Mouse (Mus musculus): ENCODE data around the gene Trnp1. TPM values are rescaled to one million over a fixed set of nuclear protein-coding genes. Genes with fewer than 3 reads are reported as not detected.

The Trnp1 gene
- polyA plus RNA-seq, 1 experiment from 2014 or later = 4.2 TPM

GRCm38 (mm10) chr4:133479458-133480184 is 18.7 kb downstream of the Trnp1 start, which contains the start of gene Tent5b:
Gene Tent5b (plus strand): TSS chr4:133480132.
- H3K4me1 ChIP-seq = peaks cover 23% of the 10 kb centered on the region
- peak; percentile 98 for ATAC-seq (ENCODE audit: insufficient number of reproducible peaks, insufficient read depth, low FRiP score, low TSS enrichment)
- H3K9me3 ChIP-seq = no peaks in the 10 kb centered on the region
- H3K4me3 ChIP-seq = peak within 1 kb of the TSS; percentile 47
- peaks cover 33% of the 10 kb centered on the region for H3K27me3 ChIP-seq
- H3K9ac ChIP-seq = peak within 1 kb of the TSS; percentile 50
- H3K4me2 ChIP-seq (replicated peaks) = peak within 1 kb of the TSS; percentile 71
- WGBS = 3% methylated on average over 26 of the region's 29 CpGs
- H3K27ac ChIP-seq = no peak within 1 kb of the TSS
- H3K36me3 ChIP-seq = no peaks in the 10 kb centered on the region

- peaks cover 3% of the 10 kb centered on the region; the same call in 1 of the 2 replicates for H3K9me3 ChIP-seq
- H3K27ac ChIP-seq = no peak overlapping the region
- WGBS = 45% methylated on average over 2 of the region's 2 CpGs
- H3K4me1 ChIP-seq = peaks cover 6% of the 10 kb centered on the region; the same call in 1 of the 2 replicates
- no peak overlapping the region for H3K9ac ChIP-seq
- no peak overlapping the region for H3K4me3 ChIP-seq
- H3K4me2 ChIP-seq (replicated peaks) = no peak overlapping the region
- no peak for ATAC-seq (ENCODE audit: insufficient number of reproducible peaks, insufficient read depth, low FRiP score, low TSS enrichment)
- H3K27me3 ChIP-seq = peaks cover 1% of the 10 kb centered on the region; the same call in 1 of the 2 replicates
- no peaks in the 10 kb centered on the region for H3K36me3 ChIP-seq
These were observed 24.5 kb downstream of the Trnp1 start for GRCm38 (mm10) chr4:133473833-133474232.

- no peak for ATAC-seq (ENCODE audit: insufficient number of reproducible peaks, insufficient read depth, low FRiP score, low TSS enrichment)
- Histone ChIP-seq H3K4me1 (peaks cover 10% of the 10 kb centered on the region; the same call in 1 of the 2 replicates), H3K36me3 (no peaks in the 10 kb centered on the region), H3K27me3 (peaks cover 4% of the 10 kb centered on the region; the same call in 1 of the 2 replicates), H3K9me3 (peaks cover 3% of the 10 kb centered on the region; the same call in 1 of the 2 replicates), H3K9ac (no peak overlapping the region), H3K4me3 (no peak overlapping the region), H3K4me2 (replicated peaks) (no peak overlapping the region), H3K27ac (no peak overlapping the region)
- 76% methylated on average over 7 of the region's 7 CpGs for WGBS
These were observed 27.1 kb downstream of the Trnp1 start for GRCm38 (mm10) chr4:133471135-133471821.

- Histone ChIP-seq H3K9me3 (peaks cover 3% of the 10 kb centered on the region; the same call in 1 of the 2 replicates), H3K27ac (no peak overlapping the region), H3K4me2 (replicated peaks) (peak overlapping the region; percentile 95), H3K36me3 (no peaks in the 10 kb centered on the region), H3K4me1 (peaks cover 10% of the 10 kb centered on the region; the same call in 1 of the 2 replicates), H3K9ac (no peak overlapping the region), H3K27me3 (peaks cover 4% of the 10 kb centered on the region; the same call in 1 of the 2 replicates), H3K4me3 (no peak overlapping the region)
- 17% methylated on average over 12 of the region's 12 CpGs for WGBS
- no peak for ATAC-seq (ENCODE audit: insufficient number of reproducible peaks, insufficient read depth, low FRiP score, low TSS enrichment)
These were observed 29.2 kb downstream of the Trnp1 start for GRCm38 (mm10) chr4:133469122-133469521.

GRCm38 (mm10) chr4:133468080-133468479 is 30.3 kb downstream of the Trnp1 start:
- Histone ChIP-seq H3K4me1 (peaks cover 10% of the 10 kb centered on the region; the same call in 1 of the 2 replicates), H3K27ac (no peak overlapping the region), H3K4me3 (peak overlapping the region; percentile 49), H3K9ac (peak overlapping the region; percentile 37), H3K9me3 (peaks cover 3% of the 10 kb centered on the region; the same call in 1 of the 2 replicates), H3K27me3 (peaks cover 4% of the 10 kb centered on the region; the same call in 1 of the 2 replicates), H3K36me3 (no peaks in the 10 kb centered on the region), H3K4me2 (replicated peaks) (peak overlapping the region; percentile 95)
- under 1% methylated on average over 26 of the region's 27 CpGs for WGBS
- no peak for ATAC-seq (ENCODE audit: insufficient number of reproducible peaks, insufficient read depth, low FRiP score, low TSS enrichment)

GRCm38 (mm10) chr4:133463184-133463583 is 35.2 kb downstream of the Trnp1 start:
- H3K27me3 ChIP-seq = no peaks in the 10 kb centered on the region
- H3K4me1 ChIP-seq = no peaks in the 10 kb centered on the region
- H3K9ac ChIP-seq = no peak overlapping the region
- H3K27ac ChIP-seq = no peak overlapping the region
- no peaks in the 10 kb centered on the region for H3K36me3 ChIP-seq
- H3K9me3 ChIP-seq = no peaks in the 10 kb centered on the region
- 62% methylated on average over 6 of the region's 6 CpGs for WGBS
- no peak overlapping the region for H3K4me2 ChIP-seq (replicated peaks)
- no peak overlapping the region for H3K4me3 ChIP-seq
- no peak for ATAC-seq (ENCODE audit: insufficient number of reproducible peaks, insufficient read depth, low FRiP score, low TSS enrichment)

GRCm38 (mm10) chr4:133461362-133461761 is 37.0 kb downstream of the Trnp1 start:
- H3K36me3 ChIP-seq = no peaks in the 10 kb centered on the region
- no peaks in the 10 kb centered on the region for H3K27me3 ChIP-seq

GRCm38 (mm10) chr4:133460796-133461325 is 37.5 kb downstream of the Trnp1 start:
- no peaks in the 10 kb centered on the region for H3K36me3 ChIP-seq
- no peaks in the 10 kb centered on the region for H3K9me3 ChIP-seq
- H3K9ac ChIP-seq = no peak overlapping the region
- no peak overlapping the region for H3K27ac ChIP-seq
- H3K4me2 ChIP-seq (replicated peaks) = no peak overlapping the region
- no peak overlapping the region for H3K4me3 ChIP-seq
- H3K27me3 ChIP-seq = no peaks in the 10 kb centered on the region
- H3K4me1 ChIP-seq = no peaks in the 10 kb centered on the region
- WGBS = 43% methylated on average over 5 of the region's 5 CpGs
- no peak for ATAC-seq (ENCODE audit: insufficient number of reproducible peaks, insufficient read depth, low FRiP score, low TSS enrichment)

More at GRCm38 (mm10) chr4:133461362-133461761, 37.0 kb downstream of the Trnp1 start:
- Histone ChIP-seq H3K4me2 (replicated peaks) (no peak overlapping the region), H3K27ac (no peak overlapping the region), H3K4me1 (no peaks in the 10 kb centered on the region), H3K4me3 (no peak overlapping the region), H3K9ac (no peak overlapping the region), H3K9me3 (no peaks in the 10 kb centered on the region)
- ATAC-seq (ENCODE audit: insufficient number of reproducible peaks, insufficient read depth, low FRiP score, low TSS enrichment) = no peak
- WGBS = 76% methylated on average over 4 of the region's 4 CpGs

GRCm38 (mm10) chr4:133460006-133460405 is 38.3 kb downstream of the Trnp1 start:
- 59% methylated on average over 1 of the region's 1 CpGs for WGBS
- no peaks in the 10 kb centered on the region for H3K4me1 ChIP-seq
- no peak overlapping the region for H3K4me2 ChIP-seq (replicated peaks)
- no peak overlapping the region for H3K4me3 ChIP-seq
- no peaks in the 10 kb centered on the region for H3K27me3 ChIP-seq
- no peaks in the 10 kb centered on the region for H3K36me3 ChIP-seq
- H3K9me3 ChIP-seq = no peaks in the 10 kb centered on the region
- H3K27ac ChIP-seq = no peak overlapping the region
- H3K9ac ChIP-seq = no peak overlapping the region
- no peak for ATAC-seq (ENCODE audit: insufficient number of reproducible peaks, insufficient read depth, low FRiP score, low TSS enrichment)

GRCm38 (mm10) chr4:133458044-133458443 is 40.3 kb downstream of the Trnp1 start:
- Histone ChIP-seq H3K9ac (peak overlapping the region; percentile 10; the same call in 1 of the 2 replicates), H3K9me3 (no peaks in the 10 kb centered on the region), H3K4me2 (replicated peaks) (no peak overlapping the region), H3K27me3 (no peaks in the 10 kb centered on the region), H3K27ac (no peak overlapping the region), H3K4me3 (no peak overlapping the region), H3K36me3 (no peaks in the 10 kb centered on the region), H3K4me1 (no peaks in the 10 kb centered on the region)
- no peak for ATAC-seq (ENCODE audit: insufficient number of reproducible peaks, insufficient read depth, low FRiP score, low TSS enrichment)
- 81% methylated on average over 3 of the region's 3 CpGs for WGBS

GRCm38 (mm10) chr4:133452433-133452832 is 45.9 kb downstream of the Trnp1 start:
- H3K4me3 ChIP-seq = no peak overlapping the region
- no peak overlapping the region for H3K9ac ChIP-seq
- H3K9me3 ChIP-seq = no peaks in the 10 kb centered on the region
- WGBS = 72% methylated on average over 7 of the region's 7 CpGs
- ATAC-seq (ENCODE audit: insufficient number of reproducible peaks, insufficient read depth, low FRiP score, low TSS enrichment) = no peak
- H3K27me3 ChIP-seq = no peaks in the 10 kb centered on the region
- H3K4me1 ChIP-seq = peaks cover 8% of the 10 kb centered on the region
- no peak overlapping the region for H3K27ac ChIP-seq
- H3K4me2 ChIP-seq (replicated peaks) = no peak overlapping the region
- no peaks in the 10 kb centered on the region for H3K36me3 ChIP-seq

Data from embryonic facial prominence, embryonic 12.5 days (tissue).